Mouse (Mus musculus) heart, postnatal 25 days (tissue): ENCODE measurements at regions not wholly inside any gene's neighbourhood (a gene's known extent, or its start where the extent isn't known, plus 50 kb on each side); places are given as distances from the start of the nearest gene placed in this dataset.
"Not testable (repeated sequence)": the region's sequence is repeated elsewhere in the genome, so short reads cannot be mapped to it uniquely, and the experiment has no call there.

ENCODE experiments used
- DNase-seq: peaks from one replicate; pipeline ENCODE4 v3.0.0; 2022; ENCODE audit warnings: low spot score
- intact Hi-C: fragments of 180-260 bp; cut with DNase I; formaldehyde crosslinking; loops from one replicate; pipeline ENCODE4 v1.15.1; 2025

- intact Hi-C loops, result no loop called here
Observed at GRCm38 (mm10) chr14:76735997-76736396, 179.3 kb upstream of the Serp2 start.

GRCm38 (mm10) chr14:76735107-76735506 is 178.4 kb upstream of the Serp2 start:
- no peak for DNase-seq
- intact Hi-C loops, result no loop called here

More at GRCm38 (mm10) chr14:76735997-76736396, 179.3 kb upstream of the Serp2 start:
- DNase-seq, result no peak

GRCm38 (mm10) chr14:76733258-76733823 is 176.7 kb upstream of the Serp2 start:
- intact Hi-C loops, result loop anchor here (5.0 kb wide), 3 partner anchors 89 to 144 kb away; no protein-coding TSS in a partner anchor
- DNase-seq, result no peak

- peak; percentile 51 for DNase-seq
- intact Hi-C loops, result loop anchor here (2.0 to 5.0 kb wide), 4 partner anchors 91 to 227 kb away; no protein-coding TSS in a partner anchor
Observed at GRCm38 (mm10) chr14:76731096-76731986, 174.7 kb upstream of the Serp2 start.

GRCm38 (mm10) chr14:76725844-76726243 is 169.2 kb upstream of the Serp2 start:
- no peak for DNase-seq

GRCm38 (mm10) chr14:76725231-76725630 is 168.5 kb upstream of the Serp2 start:
- DNase-seq, intact Hi-C loops: not testable (repeated sequence)

More at GRCm38 (mm10) chr14:76725844-76726243, 169.2 kb upstream of the Serp2 start:
- intact Hi-C loops, result no loop called here

- intact Hi-C loops, result loop anchor here (5.0 kb wide), 1 partner anchor 43 kb away; no protein-coding TSS in a partner anchor
- no peak for DNase-seq
Observed at GRCm38 (mm10) chr14:76724826-76725225, 168.1 kb upstream of the Serp2 start.

GRCm38 (mm10) chr14:76724395-76724794 is 167.7 kb upstream of the Serp2 start:
- intact Hi-C loops, result loop anchor here (5.0 kb wide), 1 partner anchor 42 kb away; no protein-coding TSS in a partner anchor
- DNase-seq, result no peak

- intact Hi-C loops, result loop anchor here (5.0 kb wide), 1 partner anchor 41 kb away; no protein-coding TSS in a partner anchor
- DNase-seq, result no peak
Observed at GRCm38 (mm10) chr14:76723551-76723950, 166.9 kb upstream of the Serp2 start.

GRCm38 (mm10) chr14:76722297-76722696 is 165.6 kb upstream of the Serp2 start:
- DNase-seq, result no peak
- intact Hi-C loops, result loop anchor here (5.0 kb wide), 1 partner anchor 40 kb away; no protein-coding TSS in a partner anchor

GRCm38 (mm10) chr14:76721751-76722150 is 165.1 kb upstream of the Serp2 start:
- no peak for DNase-seq
- intact Hi-C loops, result loop anchor here (5.0 kb wide), 1 partner anchor 39 kb away; no protein-coding TSS in a partner anchor

- intact Hi-C loops, result no loop called here
- DNase-seq, result no peak
Observed at GRCm38 (mm10) chr14:76717081-76717480, 160.4 kb upstream of the Serp2 start.

GRCm38 (mm10) chr14:76714727-76715126 is 158.0 kb upstream of the Serp2 start:
- peak; percentile 50 for DNase-seq
- intact Hi-C loops, result no loop called here

GRCm38 (mm10) chr14:76713946-76714345 is 157.3 kb upstream of the Serp2 start:
- no peak for DNase-seq
- intact Hi-C loops, result loop anchor here (2.0 kb wide), 1 partner anchor 15 kb away; no protein-coding TSS in a partner anchor

GRCm38 (mm10) chr14:76708728-76709127 is 152.0 kb upstream of the Serp2 start:
- intact Hi-C loops, result no loop called here

GRCm38 (mm10) chr14:76703373-76703764 is 146.7 kb upstream of the Serp2 start:
- no peak for DNase-seq
- intact Hi-C loops, result no loop called here

More at GRCm38 (mm10) chr14:76708728-76709127, 152.0 kb upstream of the Serp2 start:
- peak; percentile 48 for DNase-seq

- DNase-seq, result no peak
- intact Hi-C loops, result no loop called here
Observed at GRCm38 (mm10) chr14:76702709-76703372, 146.2 kb upstream of the Serp2 start.

GRCm38 (mm10) chr14:76701911-76702708 is 145.4 kb upstream of the Serp2 start:
- DNase-seq, result no peak
- intact Hi-C loops, result no loop called here

- DNase-seq, result no peak
Observed at GRCm38 (mm10) chr14:76701304-76701703, 144.6 kb upstream of the Serp2 start.

More at GRCm38 (mm10) chr14:76701304-76701703, 144.6 kb upstream of the Serp2 start:
- intact Hi-C loops, result no loop called here
